In the genomic region with DNA sequence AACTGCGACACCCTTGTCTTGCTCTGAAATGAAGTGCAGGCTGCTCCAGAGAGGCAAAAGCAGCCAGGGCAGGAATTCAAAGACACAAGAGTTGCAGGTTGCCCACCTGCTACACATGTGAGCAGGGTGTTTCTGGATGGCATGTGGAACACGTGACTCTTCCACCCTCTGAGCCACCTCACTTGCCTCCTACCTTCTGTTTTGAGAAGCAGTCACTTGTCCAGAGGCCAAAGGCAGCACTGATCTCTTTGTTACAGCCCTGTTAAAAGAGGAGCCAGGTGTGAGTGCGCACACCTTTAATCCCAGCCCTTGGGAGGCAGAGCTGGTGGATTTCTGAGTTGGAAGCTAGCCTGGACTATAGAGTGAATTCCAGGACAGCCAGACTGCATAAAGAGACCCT, we compare ENCODE assay signal across 16 mouse cellular contexts.
A peak's percentile ranks its signal among the peaks of the same experiment; 100 is the strongest.
DNase-seq lines count a peak whose midpoint lies in the region; ATAC-seq lines count a peak whose summit lies in the region.
"Had no signal": no experiment of that assay in that cellular context is flagged by ENCODE, and none has a peak within 500 bp of the region (broad histone marks: within the 10 kb centered on the region; RNA-seq: fewer than 3 reads in every experiment).

No protein-coding gene starts in this region.

- H3K4me3 ChIP-seq in forebrain, embryonic 10.5 days = no peak overlapping the region
- no peak overlapping the region for H3K4me3 ChIP-seq in forebrain, embryonic 16.5 days (replicated peaks; ENCODE audit: low read length)
- H3K4me3 ChIP-seq: embryonic facial prominence, embryonic 13.5 days; embryonic facial prominence, embryonic 15.5 days; erythroblast, embryonic 14.5 days; forebrain, embryonic 13.5 days; forebrain, embryonic 15.5 days had no signal

- DNase-seq in forebrain, embryonic 10.5 days (ENCODE audit: extremely low spot score, low spot score) = no peak
- DNase-seq in kidney, adult 9 months = peak; percentile 38
- no peak for DNase-seq in kidney, adult 11 months
- DNase-seq in ES-CJ7 (ENCODE audit: low read depth, low spot score) (peak; percentile 68), ZHBTc4 (ENCODE audit: low read depth, low spot score) (peak; percentile 76)
- no peak for DNase-seq in embryo, embryonic 11 days
- no peak for DNase-seq in adrenal gland, postnatal 4 days (ENCODE audit: low spot score in 2 of 2)
- DNase-seq: adrenal gland, adult 2 months; adrenal gland, postnatal 10 days; adrenal gland, postnatal 25 days had no signal

- peak overlapping the region; percentile 67 for H3K27ac ChIP-seq in forebrain, embryonic 10.5 days
- no peak overlapping the region for H3K27ac ChIP-seq in forebrain, embryonic 16.5 days (ENCODE audit: low read length)
- H3K27ac ChIP-seq: embryonic facial prominence, embryonic 13.5 days; embryonic facial prominence, embryonic 15.5 days had no signal

- peaks cover 13% of the 10 kb centered on the region; the same call in 1 of the 2 replicates for H3K9me3 ChIP-seq in forebrain, embryonic 10.5 days
- no peaks in the 10 kb centered on the region for H3K9me3 ChIP-seq in forebrain, embryonic 16.5 days (ENCODE audit: control insufficient read depth, low read length)
- H3K9me3 ChIP-seq: embryonic facial prominence, embryonic 13.5 days had no signal

- no peak for ATAC-seq in forebrain, embryonic 16.5 days

- H3K27me3 ChIP-seq in forebrain, embryonic 10.5 days (ENCODE audit: poor library complexity, severe bottlenecking) = peaks cover 68% of the 10 kb centered on the region
- no peaks in the 10 kb centered on the region for H3K27me3 ChIP-seq in forebrain, embryonic 16.5 days (replicated peaks; ENCODE audit: control insufficient read depth, insufficient read depth, low read length)
- H3K27me3 ChIP-seq: forebrain, embryonic 15.5 days had no signal

- no peak overlapping the region for H3K9ac ChIP-seq in forebrain, embryonic 16.5 days (replicated peaks; ENCODE audit: low read depth, low read length)
- H3K9ac ChIP-seq: embryonic facial prominence, embryonic 13.5 days; embryonic facial prominence, embryonic 15.5 days; forebrain, embryonic 13.5 days; forebrain, embryonic 15.5 days had no signal

- peaks cover 65% of the 10 kb centered on the region for H3K4me1 ChIP-seq in forebrain, embryonic 10.5 days
- peaks cover 12% of the 10 kb centered on the region for H3K4me1 ChIP-seq in forebrain, embryonic 16.5 days (replicated peaks; ENCODE audit: control insufficient read depth, insufficient read depth, low read length)

- no peaks in the 10 kb centered on the region for H3K36me3 ChIP-seq in forebrain, embryonic 10.5 days (replicated peaks)
- no peaks in the 10 kb centered on the region for H3K36me3 ChIP-seq in forebrain, embryonic 16.5 days (ENCODE audit: control insufficient read depth, insufficient read depth)
- H3K36me3 ChIP-seq: embryonic facial prominence, embryonic 13.5 days; embryonic facial prominence, embryonic 15.5 days; forebrain, embryonic 15.5 days had no signal

- H3K4me2 ChIP-seq in forebrain, embryonic 16.5 days (ENCODE audit: low read length) = no peak overlapping the region
- H3K4me2 ChIP-seq: embryonic facial prominence, embryonic 13.5 days; embryonic facial prominence, embryonic 15.5 days; forebrain, embryonic 15.5 days had no signal

- WGBS in forebrain, embryonic 10.5 days = 69% methylated on average over 3 of the region's 3 CpGs
- WGBS in forebrain, embryonic 16.5 days = 62% methylated on average over 3 of the region's 3 CpGs

Comparison
In these comparisons a context has a peak if more than half of its experiments do, and no peak if none do; other contexts are left out.
1. DNase-seq: peak in kidney, adult 9 months (single experiment), ES-CJ7 (single experiment) and ZHBTc4 (single experiment); none in forebrain, embryonic 10.5 days (single experiment), kidney, adult 11 months (single experiment), embryo, embryonic 11 days (single experiment) and adrenal gland, postnatal 4 days (0 of 2).